Mouse (Mus musculus): ENCODE results near the gene Hmgn1. TPM values are rescaled to one million over a fixed set of nuclear protein-coding genes. Genes with fewer than 3 reads are reported as not detected.

Gene Hmgn1
- 147 TPM for total RNA-seq (2023)

GRCm38 (mm10) chr16:96127657-96128344 lies at the start of gene Hmgn1:
Gene Hmgn1, minus strand, starts transcription at chr16:96127729.

GRCm38 (mm10) chr16:96145110-96145800 lies 17.7 kb upstream of the Hmgn1 start, which contains the start of gene Wrb:
Gene Wrb, plus strand, starts transcription at chr16:96145407.

DNA sequence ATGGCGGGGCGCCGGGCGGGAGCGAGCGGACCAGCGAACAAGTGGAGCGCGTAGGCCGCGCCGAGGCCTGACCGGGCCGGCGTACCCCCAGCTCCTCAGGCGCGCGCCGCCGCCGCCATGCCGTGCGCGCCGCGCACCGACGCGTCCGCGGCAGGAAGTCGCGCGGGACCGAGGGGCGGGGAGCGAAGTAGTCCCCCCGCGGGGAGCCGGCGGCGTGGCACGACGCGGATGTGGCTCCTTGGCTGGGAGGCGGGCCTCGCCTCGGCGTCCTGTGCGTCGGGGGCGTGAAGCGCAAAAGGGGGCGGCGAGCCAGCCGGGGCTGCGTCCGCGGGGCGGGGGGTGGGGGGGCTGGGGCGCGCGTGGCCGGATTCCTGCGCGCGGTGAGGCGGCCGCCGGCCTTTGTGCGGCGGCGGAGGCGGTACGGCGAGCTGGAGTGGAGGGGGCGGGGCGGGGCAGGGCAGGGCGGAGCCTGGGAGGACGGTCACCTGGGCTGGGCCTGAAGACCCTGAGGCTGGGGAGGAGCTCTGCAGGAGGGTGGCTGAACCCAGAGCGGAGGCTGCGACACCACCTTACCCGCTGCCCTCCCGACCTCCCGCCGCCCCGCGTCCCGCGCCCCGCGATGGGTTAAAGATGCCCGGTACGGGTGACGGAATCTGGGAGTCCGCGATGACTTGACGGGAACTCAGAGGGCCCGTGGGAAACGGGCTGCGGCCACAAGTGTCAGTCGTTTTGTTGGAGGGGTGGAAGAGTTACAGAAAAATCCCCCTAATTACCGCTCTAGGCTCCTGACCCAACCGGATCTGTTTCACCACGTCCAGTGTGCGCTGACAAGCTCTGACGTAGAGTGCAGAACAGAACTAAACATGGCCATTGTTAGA lies 45.0 kb downstream of the Hmgn1 start, which contains the start of gene Brwd1:
TSS of gene Brwd1 (minus strand) at position 226 of the 878 bp plus-strand sequence.

Other genes starting within 250 kb of the Hmgn1 start
- gene Psmg1, start 136.8 kb downstream of the Hmgn1 start, total RNA-seq (2023), result 15.3 TPM
- 151 TPM for gene Brwd1, start 45.2 kb downstream of the Hmgn1 start, total RNA-seq (2023)
- 6.7 TPM for gene Wrb, start 17.7 kb upstream of the Hmgn1 start, total RNA-seq (2023)
- not detected for gene Lca5l, start 64.5 kb upstream of the Hmgn1 start, total RNA-seq (2023)
- not detected for gene Sh3bgr, start 72.7 kb upstream of the Hmgn1 start, total RNA-seq (2023)
- gene B3galt5, start 108.1 kb upstream of the Hmgn1 start, total RNA-seq (2023), result 0.43 TPM

All from CD8-positive naive resting alpha-beta T cell, adult 57 days (primary cell).